Mouse (Mus musculus): ENCODE data around the gene Exd2.

Exd2 gene

GRCm38 (mm10) chr12:80495691-80496090 lies 32.8 kb downstream of the Exd2 start:
- DNase-seq (ENCODE audit: low read depth, low spot score), result no peak

- no peak for DNase-seq (ENCODE audit: low read depth, low spot score)
These were observed 35.5 kb downstream of the Exd2 start for GRCm38 (mm10) chr12:80498356-80498755.

- DNase-seq (ENCODE audit: low read depth, low spot score), result no peak
These were observed 37.6 kb downstream of the Exd2 start for GRCm38 (mm10) chr12:80500506-80500905.

GRCm38 (mm10) chr12:80504718-80505117 lies 41.8 kb downstream of the Exd2 start:
- DNase-seq (ENCODE audit: low read depth, low spot score), result no peak

- no peak for DNase-seq (ENCODE audit: low read depth, low spot score)
These were observed 44.3 kb downstream of the Exd2 start for GRCm38 (mm10) chr12:80507041-80507745.

- no peak for DNase-seq (ENCODE audit: low read depth, low spot score)
These were observed 55.1 kb downstream of the Exd2 start, which contains the start of gene Galnt16 for GRCm38 (mm10) chr12:80517977-80518376. TSS of gene Galnt16 (plus strand) at chr12:80518277.

- peak; percentile 55 for DNase-seq (ENCODE audit: low read depth, low spot score)
These were observed 55.5 kb downstream of the Exd2 start for GRCm38 (mm10) chr12:80518393-80518756.

- DNase-seq (ENCODE audit: low read depth, low spot score), result peak; percentile 60
These were observed 56.1 kb downstream of the Exd2 start for GRCm38 (mm10) chr12:80518757-80519620.

GRCm38 (mm10) chr12:80519621-80520332 lies 56.9 kb downstream of the Exd2 start:
- DNase-seq (ENCODE audit: low read depth, low spot score), result peak; percentile 72

GRCm38 (mm10) chr12:80522006-80522405 lies 59.1 kb downstream of the Exd2 start:
- no peak for DNase-seq (ENCODE audit: low read depth, low spot score)

GRCm38 (mm10) chr12:80524276-80524921 lies 61.5 kb downstream of the Exd2 start:
- peak; percentile 94 for DNase-seq (ENCODE audit: low read depth, low spot score)

- DNase-seq (ENCODE audit: low read depth, low spot score), result peak; percentile 91
These were observed 62.6 kb downstream of the Exd2 start for GRCm38 (mm10) chr12:80525513-80525912.

- DNase-seq (ENCODE audit: low read depth, low spot score), result no peak
These were observed 63.6 kb downstream of the Exd2 start for GRCm38 (mm10) chr12:80526511-80526910.

- DNase-seq (ENCODE audit: low read depth, low spot score), result no peak
These were observed 65.0 kb downstream of the Exd2 start for GRCm38 (mm10) chr12:80527727-80528389.

- no peak for DNase-seq (ENCODE audit: low read depth, low spot score)
These were observed 67.2 kb downstream of the Exd2 start for GRCm38 (mm10) chr12:80530052-80530451.

GRCm38 (mm10) chr12:80530630-80531029 lies 67.7 kb downstream of the Exd2 start:
- DNase-seq (ENCODE audit: low read depth, low spot score), result no peak

- DNase-seq (ENCODE audit: low read depth, low spot score), result no peak
These were observed 68.7 kb downstream of the Exd2 start for GRCm38 (mm10) chr12:80531585-80531984.

GRCm38 (mm10) chr12:80533876-80534275 lies 71.0 kb downstream of the Exd2 start:
- DNase-seq (ENCODE audit: low read depth, low spot score), result no peak

GRCm38 (mm10) chr12:80537313-80537712 lies 74.4 kb downstream of the Exd2 start:
- no peak for DNase-seq (ENCODE audit: low read depth, low spot score)

GRCm38 (mm10) chr12:80538311-80538710 lies 75.4 kb downstream of the Exd2 start:
- DNase-seq (ENCODE audit: low read depth, low spot score), result no peak

- DNase-seq (ENCODE audit: low read depth, low spot score), result no peak
These were observed 82.4 kb downstream of the Exd2 start for GRCm38 (mm10) chr12:80545310-80545709.
